Mouse (Mus musculus) intestine, postnatal 0 days (tissue): ENCODE results near the gene Scai. TPM values are rescaled to one million over a fixed set of nuclear protein-coding genes. Genes with fewer than 3 reads are reported as not detected.

Source experiments
- ATAC-seq: fragments of 200-750 bp; cut with Nextera tagmentation; 2 replicates; pipeline ENCODE4 v1.8.0; 2017; ENCODE audit warnings: mild to moderate bottlenecking, moderate TSS enrichment, moderate library complexity
- H3K27ac ChIP-seq: fragments of 300-500 bp; sonication (generic); 2 replicates; pipeline ENCODE4 v1.5.1; 2014; ENCODE audit warnings: mild to moderate bottlenecking, low read depth, low read length, moderate library complexity
- H3K27me3 ChIP-seq: fragments of 300-500 bp; sonication (generic); replicated peaks from 2 replicates; pipeline ENCODE4 v1.6.1; 2014; ENCODE audit warnings: low read length, mixed read lengths; ENCODE audit not compliant: control insufficient read depth, insufficient read depth
- H3K36me3 ChIP-seq: fragments of 300-500 bp; sonication (generic); 2 replicates; pipeline ENCODE4 v1.6.1; 2014; ENCODE audit warnings: mild to moderate bottlenecking, moderate library complexity; ENCODE audit not compliant: control insufficient read depth, insufficient read depth
- H3K4me1 ChIP-seq: fragments of 300-500 bp; sonication (generic); replicated peaks from 2 replicates; pipeline ENCODE4 v1.6.1; 2014; ENCODE audit warnings: antibody characterized with exemption, low read length, mixed read lengths; ENCODE audit not compliant: control insufficient read depth, insufficient read depth
- H3K4me2 ChIP-seq: fragments of 300-500 bp; sonication (generic); replicated peaks from 2 replicates; pipeline ENCODE4 v1.6.1; 2014; ENCODE audit warnings: low read depth, mild to moderate bottlenecking, moderate library complexity
- H3K4me3 ChIP-seq: fragments of 300-500 bp; sonication (generic); 2 replicates; pipeline ENCODE4 v1.5.1; 2014; ENCODE audit warnings: low read depth, low read length
- H3K9ac ChIP-seq: fragments of 300-500 bp; sonication (generic); 2 replicates; pipeline ENCODE4 v1.6.1; 2014; ENCODE audit warnings: mild to moderate bottlenecking, low read depth, low read length
- H3K9me3 ChIP-seq: fragments of 300-500 bp; sonication (generic); 2 replicates; pipeline ENCODE4 v1.6.1; 2016; ENCODE audit warnings: mixed run types; ENCODE audit not compliant: control insufficient read depth
- CTCF ChIP-seq: sonication (generic); IDR thresholded peaks from 2 replicates; pipeline ENCODE4 v1.5.1; 2016; ENCODE audit warnings: low read depth, mild to moderate bottlenecking, control low read depth, antibody characterized with exemption, moderate library complexity
- WGBS: fragments of 180-500 bp; shearing (Covaris S2); extraction: QIAGEN DNeasy Blood & Tissue Kit; methylation state at CpG from one replicate; pipeline ENCODE4 v1.1.7; 2014; 5-methylcytosine and 5-hydroxymethylcytosine counted together
- polyA plus RNA-seq: library from polyadenylated mRNA; unstranded; fragments of >200 nt; fragmentation: Nextera tagmentation; extraction: Ambion mirVana; gene quantifications from 2 replicates; pipeline ENCODE4 v1.2.1, GENCODE M21; 2015

Scai gene
- polyA plus RNA-seq, 1 experiment from 2014 or later = 3.2 TPM

DNA sequence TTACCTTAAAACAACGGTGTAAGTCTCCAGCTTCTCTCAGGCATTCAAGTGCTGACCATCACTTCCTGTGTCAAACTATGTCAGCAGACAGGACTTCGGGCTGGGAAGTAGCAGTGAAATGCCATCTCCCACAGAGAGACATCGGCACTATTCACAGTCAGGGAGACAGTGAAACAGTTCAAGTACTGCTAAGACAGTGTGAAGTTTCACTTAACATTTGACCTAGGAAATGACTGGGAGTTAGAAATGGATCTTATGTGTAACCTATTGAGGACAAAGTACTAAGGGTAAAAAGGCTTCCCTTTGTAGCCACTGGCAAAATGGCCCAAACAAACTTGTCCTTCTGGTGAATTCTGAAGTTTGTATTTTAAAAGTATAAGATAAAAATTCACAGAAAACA, 107.8 kb downstream of the Scai start:
- Histone ChIP-seq H3K27ac (no peak overlapping the region), H3K4me1 (no peaks in the 10 kb centered on the region), H3K9ac (no peak overlapping the region), H3K36me3 (peaks cover 15% of the 10 kb centered on the region), H3K9me3 (no peaks in the 10 kb centered on the region), H3K4me3 (no peak overlapping the region), H3K27me3 (no peaks in the 10 kb centered on the region), H3K4me2 (no peak overlapping the region)
- no peak for TF ChIP-seq CTCF
- ATAC-seq = no peak
- 91% methylated on average over 3 of the region's 3 CpGs for WGBS

DNA sequence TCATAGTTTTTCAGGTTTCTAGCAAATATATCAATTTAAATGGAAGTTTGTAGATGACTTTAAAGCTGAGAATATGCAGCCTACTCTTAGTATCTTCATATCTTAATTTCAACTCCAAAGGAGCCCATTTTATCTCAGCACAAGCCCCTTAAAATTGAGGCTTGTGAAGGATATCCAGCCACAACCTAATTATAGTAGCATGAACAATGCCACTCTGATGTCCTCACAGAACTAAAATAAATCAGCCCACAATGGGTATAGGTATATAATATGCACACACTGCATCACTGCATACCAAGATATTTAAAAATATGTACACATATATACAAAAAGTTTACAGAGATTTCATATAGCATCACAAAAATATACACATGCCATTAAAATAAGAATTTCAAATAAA, 119.9 kb downstream of the Scai start:
- Histone ChIP-seq H3K4me1 (no peaks in the 10 kb centered on the region), H3K4me2 (no peak overlapping the region), H3K27me3 (no peaks in the 10 kb centered on the region), H3K27ac (no peak overlapping the region), H3K36me3 (no peaks in the 10 kb centered on the region), H3K9me3 (no peaks in the 10 kb centered on the region), H3K4me3 (no peak overlapping the region), H3K9ac (no peak overlapping the region)
- no peak for TF ChIP-seq CTCF
- no peak for ATAC-seq

- Histone ChIP-seq H3K36me3 (no peaks in the 10 kb centered on the region), H3K4me2 (no peak overlapping the region), H3K27me3 (no peaks in the 10 kb centered on the region), H3K27ac (no peak overlapping the region), H3K9ac (no peak overlapping the region), H3K9me3 (no peaks in the 10 kb centered on the region), H3K4me3 (no peak overlapping the region), H3K4me1 (no peaks in the 10 kb centered on the region)
- ATAC-seq = no peak
- no peak for TF ChIP-seq CTCF
- 68% methylated on average over 1 of the region's 1 CpGs for WGBS
Measured at GRCm38 (mm10) chr2:39069096-39069495, 121.4 kb downstream of the Scai start.

GRCm38 (mm10) chr2:39065400-39065987, 125.0 kb downstream of the Scai start, which contains the start of gene Golga1:
Gene Golga1 (minus strand): TSS chr2:39065541.
- no peaks in the 10 kb centered on the region for H3K9me3 ChIP-seq
- WGBS = under 1% methylated on average over 50 of the region's 50 CpGs
- peak; percentile 96 for ATAC-seq
- H3K9ac ChIP-seq = peak within 1 kb of the TSS; percentile 93
- peak within 1 kb of the TSS; percentile 94 for H3K4me2 ChIP-seq
- peak within 1 kb of the TSS; percentile 93 for H3K4me3 ChIP-seq
- TF ChIP-seq CTCF = peak; percentile 33; the same call in 1 of the 2 replicates
- no peaks in the 10 kb centered on the region for H3K27me3 ChIP-seq
- no peaks in the 10 kb centered on the region for H3K4me1 ChIP-seq
- H3K36me3 ChIP-seq = peaks cover 3% of the 10 kb centered on the region
- H3K27ac ChIP-seq = peak within 1 kb of the TSS; percentile 95

GRCm38 (mm10) chr2:39064687-39065399, 125.7 kb downstream of the Scai start:
- peak overlapping the region; percentile 95 for H3K27ac ChIP-seq
- no peaks in the 10 kb centered on the region for H3K4me1 ChIP-seq
- no peaks in the 10 kb centered on the region for H3K9me3 ChIP-seq
- no peaks in the 10 kb centered on the region for H3K27me3 ChIP-seq
- peak overlapping the region; percentile 93 for H3K4me3 ChIP-seq
- H3K4me2 ChIP-seq = peak overlapping the region; percentile 94
- peaks cover 10% of the 10 kb centered on the region for H3K36me3 ChIP-seq
- TF ChIP-seq CTCF = no peak
- WGBS = 2% methylated on average over 25 of the region's 25 CpGs
- ATAC-seq = peak; percentile 66
- H3K9ac ChIP-seq = peak overlapping the region; percentile 93

DNA sequence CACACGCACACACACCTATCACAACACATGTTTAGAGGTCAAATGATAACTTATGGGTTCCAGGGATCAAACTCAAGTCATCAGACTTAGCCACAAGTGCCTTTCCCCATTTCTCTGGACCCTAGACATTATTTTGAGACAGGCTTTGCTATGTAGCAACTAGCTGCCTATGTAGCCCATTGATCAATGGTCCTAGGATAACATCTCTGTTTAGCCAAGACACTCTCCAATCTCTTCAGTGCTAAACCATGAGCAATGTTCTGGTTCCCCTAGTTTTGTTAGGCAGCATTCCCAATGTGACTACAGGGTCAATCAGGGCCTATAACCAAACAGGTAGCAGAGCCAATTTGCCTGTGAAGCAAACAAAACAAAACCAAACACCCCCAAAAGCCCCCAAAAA, 142.0 kb downstream of the Scai start:
- 97% methylated on average over 1 of the region's 1 CpGs for WGBS
- H3K4me3 ChIP-seq = no peak overlapping the region
- H3K4me2 ChIP-seq = no peak overlapping the region
- no peak for TF ChIP-seq CTCF
- H3K36me3 ChIP-seq = peaks cover 71% of the 10 kb centered on the region
- H3K9ac ChIP-seq = no peak overlapping the region
- H3K9me3 ChIP-seq = no peaks in the 10 kb centered on the region
- H3K4me1 ChIP-seq = no peaks in the 10 kb centered on the region
- no peaks in the 10 kb centered on the region for H3K27me3 ChIP-seq
- ATAC-seq = no peak
- no peak overlapping the region for H3K27ac ChIP-seq
